Mouse (Mus musculus): ENCODE data around the gene Olfr1095. TPM values are rescaled to one million over a fixed set of nuclear protein-coding genes. Genes with fewer than 3 reads are reported as not detected.

Olfr1095 gene
- polyA plus RNA-seq (2016; fragmentation: Nextera tagmentation; extraction: Ambion mirVana) = not detected in 2 replicates

GRCm38 (mm10) chr2:86851596-86851995 is at the start of gene Olfr1095:
Gene Olfr1095, minus strand, starts transcription at chr2:86851696.
- Histone ChIP-seq H3K4me1 (no peaks in the 10 kb centered on the region), H3K36me3 (replicated peaks) (no peaks in the 10 kb centered on the region), H3K4me3 (replicated peaks) (no peak within 1 kb of the TSS), H3K4me2 (no peak within 1 kb of the TSS), H3K27ac (no peak within 1 kb of the TSS), H3K27me3 (no peaks in the 10 kb centered on the region), H3K9ac (no peak within 1 kb of the TSS), H3K9me3 (no peaks in the 10 kb centered on the region)
- 88% methylated on average over 3 of the region's 3 CpGs for WGBS
- no peak for ATAC-seq (ENCODE audit: low FRiP score)

GRCm38 (mm10) chr2:86892116-86892515 is 40.6 kb upstream of the Olfr1095 start, which contains the start of gene Olfr1097:
Gene Olfr1097, minus strand, starts transcription at chr2:86892216.
- no peaks in the 10 kb centered on the region for H3K9me3 ChIP-seq
- 92% methylated on average over 1 of the region's 1 CpGs for WGBS
- H3K27ac ChIP-seq = no peak within 1 kb of the TSS
- H3K9ac ChIP-seq = no peak within 1 kb of the TSS
- H3K36me3 ChIP-seq (replicated peaks) = no peaks in the 10 kb centered on the region
- ATAC-seq (ENCODE audit: low FRiP score) = no peak
- no peaks in the 10 kb centered on the region for H3K4me1 ChIP-seq
- no peak within 1 kb of the TSS for H3K4me2 ChIP-seq
- no peak within 1 kb of the TSS for H3K4me3 ChIP-seq (replicated peaks)
- no peaks in the 10 kb centered on the region for H3K27me3 ChIP-seq

- no peaks in the 10 kb centered on the region for H3K36me3 ChIP-seq (replicated peaks)
These were observed 23.2 kb upstream of the Olfr1095 start, which contains the start of gene Gm13723 for GRCm38 (mm10) chr2:86874702-86875101. Gene Gm13723, minus strand, starts transcription at chr2:86874802.

GRCm38 (mm10) chr2:86824363-86824762 is 27.1 kb downstream of the Olfr1095 start, which contains the start of gene Olfr1094:
Gene Olfr1094, plus strand, starts transcription at chr2:86824663.
- Histone ChIP-seq H3K27me3 (no peaks in the 10 kb centered on the region), H3K4me3 (replicated peaks) (no peak within 1 kb of the TSS), H3K9ac (no peak within 1 kb of the TSS), H3K4me2 (no peak within 1 kb of the TSS), H3K36me3 (replicated peaks) (no peaks in the 10 kb centered on the region), H3K27ac (no peak within 1 kb of the TSS), H3K4me1 (no peaks in the 10 kb centered on the region), H3K9me3 (no peaks in the 10 kb centered on the region)
- no peak for ATAC-seq (ENCODE audit: low FRiP score)

More at GRCm38 (mm10) chr2:86874702-86875101, 23.2 kb upstream of the Olfr1095 start, which contains the start of gene Gm13723:
- ATAC-seq (ENCODE audit: low FRiP score) = no peak
- Histone ChIP-seq H3K4me3 (replicated peaks) (no peak within 1 kb of the TSS), H3K27ac (no peak within 1 kb of the TSS), H3K9me3 (no peaks in the 10 kb centered on the region), H3K4me2 (no peak within 1 kb of the TSS), H3K9ac (no peak within 1 kb of the TSS), H3K4me1 (no peaks in the 10 kb centered on the region), H3K27me3 (no peaks in the 10 kb centered on the region)
- 82% methylated on average over 1 of the region's 1 CpGs for WGBS

- Histone ChIP-seq H3K4me2 (no peak within 1 kb of the TSS), H3K9me3 (no peaks in the 10 kb centered on the region), H3K4me1 (no peaks in the 10 kb centered on the region), H3K27ac (no peak within 1 kb of the TSS), H3K36me3 (replicated peaks) (no peaks in the 10 kb centered on the region), H3K4me3 (replicated peaks) (no peak within 1 kb of the TSS), H3K27me3 (no peaks in the 10 kb centered on the region), H3K9ac (no peak within 1 kb of the TSS)
- ATAC-seq (ENCODE audit: low FRiP score) = no peak
These were observed 41.6 kb downstream of the Olfr1095 start, which contains the start of gene Olfr141 for GRCm38 (mm10) chr2:86809918-86810317. Gene Olfr141, minus strand, starts transcription at chr2:86810018.

Other genes with a start within 250 kb of the Olfr1095 start
- gene Olfr1084, start 212.0 kb downstream of the Olfr1095 start, polyA plus RNA-seq (2016; fragmentation: Nextera tagmentation; extraction: Ambion mirVana) = not detected in 2 replicates
- gene Olfr1085, start 189.7 kb downstream of the Olfr1095 start, polyA plus RNA-seq (2016; fragmentation: Nextera tagmentation; extraction: Ambion mirVana) = not detected in 2 replicates
- gene Olfr1086, start 171.6 kb downstream of the Olfr1095 start, polyA plus RNA-seq (2016; fragmentation: Nextera tagmentation; extraction: Ambion mirVana) = not detected in 2 replicates
- gene Olfr1087, start 153.3 kb downstream of the Olfr1095 start, polyA plus RNA-seq (2016; fragmentation: Nextera tagmentation; extraction: Ambion mirVana) = not detected in 2 replicates
- not detected in 2 replicates for gene Olfr1089, start 118.0 kb downstream of the Olfr1095 start, polyA plus RNA-seq (2016; fragmentation: Nextera tagmentation; extraction: Ambion mirVana)
- gene Olfr1090, start 92.7 kb downstream of the Olfr1095 start, polyA plus RNA-seq (2016; fragmentation: Nextera tagmentation; extraction: Ambion mirVana) = not detected in 2 replicates
- not detected in 2 replicates for gene Olfr1093, start 69.2 kb downstream of the Olfr1095 start, polyA plus RNA-seq (2016; fragmentation: Nextera tagmentation; extraction: Ambion mirVana)
- not detected in 2 replicates for gene Olfr141, start 41.7 kb downstream of the Olfr1095 start, polyA plus RNA-seq (2016; fragmentation: Nextera tagmentation; extraction: Ambion mirVana)
- gene Olfr1094, start 27.0 kb downstream of the Olfr1095 start, polyA plus RNA-seq (2016; fragmentation: Nextera tagmentation; extraction: Ambion mirVana) = not detected in 2 replicates
- not detected in 2 replicates for gene Gm13723, start 23.1 kb upstream of the Olfr1095 start, polyA plus RNA-seq (2016; fragmentation: Nextera tagmentation; extraction: Ambion mirVana)
- not detected in 2 replicates for gene Olfr1097, start 40.5 kb upstream of the Olfr1095 start, polyA plus RNA-seq (2016; fragmentation: Nextera tagmentation; extraction: Ambion mirVana)
- gene Olfr1098, start 72.8 kb upstream of the Olfr1095 start, polyA plus RNA-seq (2016; fragmentation: Nextera tagmentation; extraction: Ambion mirVana) = not detected in 2 replicates
- not detected in 2 replicates for gene Olfr1099, start 109.0 kb upstream of the Olfr1095 start, polyA plus RNA-seq (2016; fragmentation: Nextera tagmentation; extraction: Ambion mirVana)
- gene Olfr1100, start 128.3 kb upstream of the Olfr1095 start, polyA plus RNA-seq (2016; fragmentation: Nextera tagmentation; extraction: Ambion mirVana) = not detected in 2 replicates
- gene Olfr1101, start 139.5 kb upstream of the Olfr1095 start, polyA plus RNA-seq (2016; fragmentation: Nextera tagmentation; extraction: Ambion mirVana) = not detected in 2 replicates
- gene Olfr1102, start 146.7 kb upstream of the Olfr1095 start, polyA plus RNA-seq (2016; fragmentation: Nextera tagmentation; extraction: Ambion mirVana) = not detected in 2 replicates
- not detected in 2 replicates for gene Olfr1104, start 175.4 kb upstream of the Olfr1095 start, polyA plus RNA-seq (2016; fragmentation: Nextera tagmentation; extraction: Ambion mirVana)
- gene Olfr1105, start 184.8 kb upstream of the Olfr1095 start, polyA plus RNA-seq (2016; fragmentation: Nextera tagmentation; extraction: Ambion mirVana) = not detected in 2 replicates
- gene Olfr1106, start 200.6 kb upstream of the Olfr1095 start, polyA plus RNA-seq (2016; fragmentation: Nextera tagmentation; extraction: Ambion mirVana) = not detected in 2 replicates
- gene Olfr1107, start 224.1 kb upstream of the Olfr1095 start, polyA plus RNA-seq (2016; fragmentation: Nextera tagmentation; extraction: Ambion mirVana) = not detected in 2 replicates
- gene Olfr1109, start 244.3 kb upstream of the Olfr1095 start, polyA plus RNA-seq (2016; fragmentation: Nextera tagmentation; extraction: Ambion mirVana) = not detected in 2 replicates